Mouse (Mus musculus): ENCODE results near the gene Snrpa. TPM values are rescaled to one million over a fixed set of nuclear protein-coding genes. Genes with fewer than 3 reads are reported as not detected.

Snrpa gene
- total RNA-seq, 2 experiments from 2014 or later = 59.6 to 66.9 TPM

GRCm38 (mm10) chr7:27166614-27167474 is 29.2 kb downstream of the Snrpa start, which contains the start of gene Egln2:
TSS of gene Egln2 (minus strand) at chr7:27166802.
- DNase-seq = peak; percentile 97

DNA sequence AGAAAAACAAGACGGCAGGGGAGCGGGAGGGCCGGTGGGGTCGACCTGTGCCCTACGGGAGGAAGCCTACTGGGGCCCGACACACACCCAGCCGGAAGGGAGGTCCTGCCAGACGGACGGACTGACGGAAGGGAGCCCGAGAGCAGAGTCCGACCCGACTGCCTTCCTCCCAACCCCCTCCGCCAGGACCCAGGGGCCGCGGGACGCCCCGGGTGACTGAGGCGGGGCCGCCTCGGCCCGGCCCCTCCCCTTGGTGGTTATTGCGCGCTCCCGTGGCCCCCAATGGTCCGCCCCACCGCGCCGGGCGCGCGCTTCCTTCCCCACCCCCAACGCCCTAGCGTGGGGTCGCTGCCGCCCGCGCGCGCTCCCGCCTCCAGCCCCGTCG is 29.9 kb downstream of the Snrpa start:
- peak; percentile 94 for DNase-seq

DNA sequence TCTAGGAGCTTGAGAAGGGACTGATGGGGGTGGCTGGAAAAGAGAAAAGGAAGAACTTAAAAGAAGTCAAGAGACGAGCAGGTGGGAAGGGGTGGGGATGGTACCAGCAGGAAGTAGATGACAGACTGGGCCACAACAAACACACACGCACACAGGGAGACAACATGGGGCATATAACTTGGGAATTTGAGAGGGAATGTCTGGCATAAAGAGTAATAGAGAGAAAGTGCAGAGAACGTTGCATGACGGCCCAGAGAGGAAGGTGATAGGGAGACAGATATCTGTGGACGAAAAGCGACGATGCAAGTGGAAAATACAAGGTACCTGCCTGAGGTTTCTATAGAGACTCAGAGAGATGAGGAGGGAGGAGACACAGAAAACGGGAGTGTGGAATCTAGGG is 30.4 kb downstream of the Snrpa start:
- DNase-seq = no peak

DNA sequence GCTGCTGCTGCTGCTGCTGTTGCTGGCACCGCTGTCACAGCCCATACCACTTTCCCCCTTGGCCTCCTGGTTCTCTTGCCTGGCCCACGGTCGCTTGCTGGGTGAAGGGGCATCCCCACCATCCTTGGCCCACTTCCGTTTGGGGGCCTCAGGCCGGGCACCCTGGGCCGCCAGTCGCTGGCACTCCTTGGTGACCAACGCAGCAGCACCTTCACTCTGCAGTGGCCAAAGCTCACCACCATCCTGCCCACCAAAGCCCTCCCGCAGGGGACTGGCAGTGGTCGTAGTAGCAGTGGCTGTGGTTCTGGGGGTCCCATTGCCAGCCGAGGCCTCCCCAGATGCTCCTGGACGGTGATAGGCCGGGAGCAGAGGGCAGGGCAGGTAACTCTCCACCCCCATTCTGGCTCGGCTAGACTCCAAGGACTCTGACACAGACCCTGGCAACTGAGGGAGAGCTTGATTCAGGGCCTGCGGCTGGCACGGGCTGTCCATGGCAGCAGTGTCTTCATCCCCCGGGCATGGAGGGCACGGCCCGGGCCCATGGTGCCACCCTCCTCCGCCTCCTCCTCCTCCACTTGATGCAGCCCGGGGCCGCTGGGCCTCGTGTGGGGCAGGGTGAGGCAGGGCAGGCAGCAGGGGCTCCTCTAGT is 30.9 kb downstream of the Snrpa start:
- DNase-seq = peak; percentile 83

GRCm38 (mm10) chr7:27164112-27164947 is 31.7 kb downstream of the Snrpa start:
- DNase-seq = no peak

GRCm38 (mm10) chr7:27163450-27163805 is 32.6 kb downstream of the Snrpa start:
- no peak for DNase-seq

- no peak for DNase-seq
Observed at GRCm38 (mm10) chr7:27162780-27163449, 33.2 kb downstream of the Snrpa start.

- DNase-seq = no peak
Observed at GRCm38 (mm10) chr7:27161744-27162143, 34.3 kb downstream of the Snrpa start.

DNA sequence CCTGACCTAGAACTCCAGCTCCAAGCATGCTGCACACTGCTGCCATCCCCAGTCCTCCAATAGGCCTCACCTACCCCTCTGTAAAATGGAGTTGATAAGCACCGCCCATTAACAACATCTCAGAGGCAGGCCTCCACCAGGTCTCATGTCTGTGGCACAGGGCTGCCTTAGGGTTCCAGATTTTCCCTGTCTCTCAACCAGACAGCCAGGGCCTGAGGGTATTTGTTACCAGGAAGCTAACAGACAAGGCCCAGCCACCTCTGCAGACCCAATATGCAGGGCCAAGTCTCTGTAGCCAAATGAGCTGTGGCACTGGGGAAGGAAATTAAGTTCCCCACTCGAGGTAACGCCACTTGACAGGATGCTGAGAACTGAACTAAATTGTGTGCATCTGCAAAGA is 35.1 kb downstream of the Snrpa start:
- DNase-seq = no peak

DNA sequence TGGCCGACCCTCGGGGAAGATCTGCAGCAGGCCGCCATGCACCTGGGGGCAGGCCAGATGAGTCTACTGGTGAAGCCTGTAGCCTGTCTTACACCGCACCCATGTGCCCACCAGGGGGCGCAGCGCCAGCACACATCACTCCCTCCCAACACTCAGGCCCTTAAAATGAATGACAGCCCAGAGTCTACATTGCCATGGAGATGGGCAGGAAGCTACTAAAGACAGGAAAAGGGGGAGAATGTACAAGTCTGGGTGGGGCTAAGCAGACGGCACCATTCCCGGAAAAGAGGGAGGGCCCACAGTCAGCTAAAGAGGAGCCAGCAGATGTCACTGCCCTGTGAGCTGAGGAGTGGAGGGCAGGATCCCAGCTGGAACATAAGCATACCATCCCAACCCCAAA is 36.2 kb downstream of the Snrpa start:
- peak; percentile 90 for DNase-seq

GRCm38 (mm10) chr7:27159256-27159655 is 36.8 kb downstream of the Snrpa start:
- peak; percentile 46 for DNase-seq

DNA sequence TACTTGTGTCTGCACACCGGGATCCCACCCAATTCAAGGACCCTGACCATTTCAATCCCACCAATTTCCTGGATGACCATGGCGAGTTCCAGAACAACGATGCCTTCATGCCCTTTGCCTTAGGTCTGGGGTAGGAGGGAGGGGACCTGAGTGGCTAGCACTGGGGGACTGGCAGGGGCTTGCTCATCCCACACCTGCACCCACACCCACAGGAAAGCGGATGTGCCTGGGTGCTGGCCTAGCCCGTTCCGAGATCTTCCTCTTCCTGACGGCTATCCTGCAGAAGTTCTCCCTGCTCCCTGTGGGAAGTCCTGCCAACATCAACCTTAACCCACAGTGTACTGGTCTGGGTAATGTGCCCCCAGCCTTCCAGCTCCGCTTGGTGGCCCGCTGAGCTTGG is 37.9 kb downstream of the Snrpa start:
- peak; percentile 10 for DNase-seq

- DNase-seq = no peak
Observed at GRCm38 (mm10) chr7:27156005-27156404, 40.1 kb downstream of the Snrpa start.

DNA sequence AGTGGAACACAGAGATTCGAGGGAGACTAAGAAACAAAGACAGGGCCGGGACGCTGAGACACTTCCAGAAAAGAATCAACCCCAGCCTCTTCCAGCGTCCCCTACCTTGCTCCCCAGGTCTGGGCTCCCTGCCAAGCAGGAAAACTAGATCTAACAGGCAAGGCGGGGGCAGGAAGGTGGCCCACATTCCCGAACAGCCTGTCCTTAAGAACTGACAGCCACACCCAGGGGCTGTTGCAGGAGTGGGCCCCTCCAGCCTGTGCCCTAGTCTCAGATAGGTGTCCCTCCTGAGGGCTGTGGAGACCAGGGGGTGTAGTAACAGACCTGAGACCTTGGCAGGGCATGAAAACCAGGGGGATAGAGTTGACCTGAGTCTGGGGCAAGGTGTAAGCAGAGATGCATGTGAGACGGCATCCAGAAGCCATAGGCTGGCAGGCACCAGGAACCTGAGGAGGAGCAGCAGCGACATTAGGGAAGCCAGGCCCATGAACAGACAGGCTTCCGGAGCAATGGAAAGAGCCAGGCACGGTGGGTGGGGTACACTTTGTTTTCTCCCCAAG is 42.8 kb downstream of the Snrpa start, which contains the start of gene Cyp2t4:
TSS of gene Cyp2t4 (plus strand) at position 510 of the 560 bp plus-strand sequence.
- no peak for DNase-seq

Small RNA genes lying within 50 kb of the gene (microRNA-seq; reads per million reads assigned to microRNA genes)
- gene Mir1191 = not detected
- gene Mir3101 = not detected

Other genes with a start within 250 kb of the Snrpa start
- gene Cyp2a12, start 167.2 kb downstream of the Snrpa start, total RNA-seq (2021) = 10 to 100 TPM; 22.2 to 44.2 TPM
- 100 to 1,000 TPM; 291 to 323 TPM for gene Cyp2f2, start 76.4 kb downstream of the Snrpa start, total RNA-seq (2021)
- not detected for gene Cyp2t4, start 42.6 kb downstream of the Snrpa start, total RNA-seq (2021)
- 10 to 100 TPM; 88.9 to 90.2 TPM for gene Egln2, start 29.5 kb downstream of the Snrpa start, total RNA-seq (2021)
- gene Rab4b, start 17.4 kb downstream of the Snrpa start, total RNA-seq (2021) = 10 to 100 TPM; 36.1 to 42.0 TPM
- not detected for gene Gm21983, start 15.2 kb downstream of the Snrpa start, total RNA-seq (2021)
- under 1 TPM in 1 of 2 experiments, not detected in 1; 0.69 TPM for gene Mia, start 15.1 kb downstream of the Snrpa start, total RNA-seq (2021)
- gene BC024978, start 490 bp downstream of the Snrpa start, total RNA-seq (2021) = 10 to 100 TPM; 16.1 to 18.1 TPM
- gene Itpkc, start 32.4 kb upstream of the Snrpa start, total RNA-seq (2021) = 10 to 100 TPM in 1 of 2 experiments, 1 to 10 TPM in 1; 9.6 to 10.5 TPM
- gene Coq8b, start 36.8 kb upstream of the Snrpa start, total RNA-seq (2021) = 10 to 100 TPM; 33.1 to 36.8 TPM
- 10 to 100 TPM; 11.3 to 13.6 TPM for gene Numbl, start 62.2 kb upstream of the Snrpa start, total RNA-seq (2021)
- gene Ltbp4, start 141.4 kb upstream of the Snrpa start, total RNA-seq (2021) = 100 to 1,000 TPM; 107 to 111 TPM
- gene Shkbp1, start 159.7 kb upstream of the Snrpa start, total RNA-seq (2021) = 10 to 100 TPM; 19.6 to 22.9 TPM
- gene Gm20479, start 161.1 kb upstream of the Snrpa start, total RNA-seq (2021) = 1 to 10 TPM in 1 of 2 experiments, not detected in 1; 2.5 TPM